Mouse (Mus musculus) retina, postnatal 1 day (tissue): ENCODE data around the gene Neu1.
A peak's percentile ranks its signal among the peaks of the same experiment; 100 is the strongest.
"Not testable (repeated sequence)": the region's sequence is repeated elsewhere in the genome, so short reads cannot be mapped to it uniquely, and the experiment has no call there.

Experiments used
- DNase-seq: peaks from one replicate; pipeline ENCODE4 v3.0.0-alpha.2; 2012

Gene Neu1

GRCm38 (mm10) chr17:34949553-34949969, 18.5 kb downstream of the Neu1 start:
- DNase-seq, result no peak

DNA sequence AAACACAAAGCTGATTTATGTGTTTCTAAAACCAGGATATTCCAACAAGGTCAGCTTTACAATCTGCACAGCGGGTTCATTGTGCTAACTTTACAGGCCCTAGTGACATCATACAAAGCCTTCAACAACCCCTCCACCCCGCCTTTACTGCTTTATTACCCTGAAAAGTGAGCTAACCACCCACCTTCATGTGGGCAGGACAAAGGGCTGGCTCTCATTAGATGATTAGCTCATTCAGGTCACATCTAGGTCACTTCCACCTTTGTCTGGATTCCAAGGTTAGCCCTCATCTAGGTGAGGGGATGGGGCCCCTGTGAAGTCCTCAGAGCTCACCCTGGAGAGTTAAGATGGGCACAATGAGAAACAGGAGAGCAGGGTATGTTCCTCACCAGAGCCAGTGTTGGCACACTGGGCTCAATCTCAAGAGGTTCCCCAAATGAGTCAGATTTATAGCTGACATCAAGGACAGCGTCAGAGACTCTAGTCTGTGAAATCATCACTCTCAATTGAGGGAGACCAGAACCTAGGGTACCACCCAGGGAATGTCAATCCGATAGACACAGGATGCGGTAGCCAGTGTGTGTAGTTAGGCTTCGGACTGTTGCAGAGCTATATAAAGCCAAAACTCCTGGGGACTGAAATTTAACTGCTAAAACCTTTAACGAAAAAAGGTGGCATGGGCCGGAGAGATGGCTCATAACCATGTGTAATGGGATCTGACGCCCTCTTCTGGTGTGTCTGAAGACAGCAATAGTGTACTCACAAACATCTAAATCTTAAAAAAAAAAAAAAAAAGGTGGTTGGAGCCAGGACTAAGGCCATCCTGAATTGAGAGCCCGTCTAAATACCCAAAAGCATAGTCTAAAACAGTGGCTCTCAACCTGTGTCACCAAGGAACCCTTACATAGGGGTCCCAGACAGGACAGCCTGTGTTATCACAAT, 19.7 kb downstream of the Neu1 start:
- DNase-seq, result no peak

DNA sequence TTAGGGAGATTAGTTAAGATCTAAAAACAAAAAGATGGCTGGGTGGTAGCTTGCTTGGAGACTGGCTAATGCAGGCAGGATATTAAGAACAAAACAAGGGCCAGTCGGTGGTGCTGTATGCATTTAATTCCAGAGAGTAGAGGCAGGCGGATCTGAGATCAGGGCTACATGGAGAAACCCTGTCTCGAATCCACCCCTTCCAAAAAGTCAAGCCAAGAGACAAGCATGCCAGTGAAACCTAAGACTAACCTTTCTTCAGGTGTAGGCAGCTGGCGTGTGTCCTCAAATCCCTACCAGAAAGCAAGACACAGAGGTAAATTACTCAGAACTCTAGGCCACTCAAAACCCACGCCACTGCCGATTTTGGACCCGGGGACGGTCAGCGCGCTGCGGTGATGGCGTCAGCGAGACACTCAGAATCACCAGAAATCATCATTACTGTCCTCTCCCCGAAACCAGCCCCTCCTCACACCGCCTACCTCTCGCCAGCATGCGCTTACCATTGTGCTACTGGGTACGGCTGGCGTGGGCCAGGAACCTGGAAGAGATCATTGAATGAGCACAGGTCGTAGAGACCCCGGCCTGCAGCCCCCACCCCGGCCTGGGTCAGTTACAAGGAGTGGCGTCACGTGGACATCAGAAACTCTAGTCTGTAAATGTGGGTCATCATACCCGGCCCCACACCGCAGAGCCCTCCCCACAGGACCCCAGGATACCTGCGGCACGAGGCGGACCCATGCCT, 20.8 kb downstream of the Neu1 start:
- DNase-seq, result no peak

DNA sequence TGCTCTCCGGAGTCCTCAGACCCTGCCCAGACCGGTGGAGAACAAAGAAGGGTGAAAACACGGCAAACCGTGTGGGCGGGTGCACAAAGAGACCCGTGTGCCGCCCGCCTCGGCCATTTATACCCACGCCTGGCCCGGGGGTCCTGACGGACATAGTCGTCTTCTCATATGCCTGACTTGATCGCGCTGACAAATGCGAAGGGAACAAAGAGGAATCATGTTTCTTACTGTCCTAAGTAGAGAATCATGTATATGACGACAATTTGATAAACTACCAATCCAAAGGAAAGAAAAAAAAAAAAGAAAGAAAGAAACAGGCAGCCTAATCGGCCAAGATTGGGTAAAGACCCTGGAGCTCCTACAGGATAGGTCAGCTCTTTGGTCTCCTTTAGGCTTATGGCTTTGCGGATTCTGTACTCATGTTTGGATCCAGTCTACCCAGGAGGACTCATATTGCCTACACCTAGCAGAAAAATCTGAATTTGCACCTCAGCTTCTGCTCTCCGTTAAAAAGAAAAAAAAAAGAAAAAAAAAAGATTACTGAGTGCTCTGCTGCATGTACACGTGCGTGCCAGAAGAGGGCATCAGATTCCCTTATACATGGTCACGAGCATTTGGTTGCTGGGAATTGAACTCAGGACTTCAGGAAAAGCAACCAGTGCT, 21.5 kb downstream of the Neu1 start:
- peak; percentile 91 for DNase-seq

GRCm38 (mm10) chr17:34953258-34953657, 22.2 kb downstream of the Neu1 start:
- DNase-seq, result no peak

- DNase-seq, result no peak
Measured at GRCm38 (mm10) chr17:34953904-34954303, 22.9 kb downstream of the Neu1 start.

DNA sequence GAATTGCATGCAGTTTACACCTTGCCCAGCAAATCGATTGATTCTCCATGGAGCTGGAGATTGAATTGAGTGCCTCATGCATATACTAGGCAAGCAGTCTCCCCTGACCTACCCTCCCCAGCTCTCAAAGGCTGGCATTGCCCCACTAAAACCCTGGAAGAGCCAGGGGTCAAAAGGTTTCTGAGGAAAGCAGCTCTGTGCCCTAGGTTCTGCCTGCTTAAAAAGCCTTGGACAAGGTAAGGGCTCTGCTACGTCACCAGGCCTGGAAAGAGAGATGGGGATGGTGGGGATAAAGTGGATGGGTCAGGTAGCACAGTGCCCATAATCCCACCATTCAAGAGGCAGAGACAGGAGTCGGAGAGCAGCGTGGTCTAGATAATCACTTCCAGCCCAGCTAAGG, 23.8 kb downstream of the Neu1 start:
- DNase-seq, result no peak

GRCm38 (mm10) chr17:34955884-34956283, 24.8 kb downstream of the Neu1 start:
- no peak for DNase-seq

DNA sequence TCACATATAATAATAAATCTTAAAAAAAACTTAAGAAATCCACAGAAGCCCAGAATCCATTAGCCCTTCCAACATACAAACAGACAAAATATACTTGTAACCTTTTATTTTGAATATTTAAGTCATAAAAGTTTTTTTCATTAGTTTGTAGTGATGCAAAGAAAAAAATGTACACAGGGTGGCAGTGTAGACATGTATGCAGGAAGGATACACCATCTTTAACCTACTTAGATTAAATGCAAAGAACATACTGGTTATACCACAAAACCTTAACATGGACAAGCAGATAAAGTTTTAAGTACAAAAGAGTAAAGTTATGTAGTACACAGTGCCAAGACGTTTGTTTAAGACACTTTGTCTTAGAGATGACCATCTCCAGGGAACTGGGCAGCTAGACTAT, 25.3 kb downstream of the Neu1 start:
- peak; percentile 24 for DNase-seq

DNA sequence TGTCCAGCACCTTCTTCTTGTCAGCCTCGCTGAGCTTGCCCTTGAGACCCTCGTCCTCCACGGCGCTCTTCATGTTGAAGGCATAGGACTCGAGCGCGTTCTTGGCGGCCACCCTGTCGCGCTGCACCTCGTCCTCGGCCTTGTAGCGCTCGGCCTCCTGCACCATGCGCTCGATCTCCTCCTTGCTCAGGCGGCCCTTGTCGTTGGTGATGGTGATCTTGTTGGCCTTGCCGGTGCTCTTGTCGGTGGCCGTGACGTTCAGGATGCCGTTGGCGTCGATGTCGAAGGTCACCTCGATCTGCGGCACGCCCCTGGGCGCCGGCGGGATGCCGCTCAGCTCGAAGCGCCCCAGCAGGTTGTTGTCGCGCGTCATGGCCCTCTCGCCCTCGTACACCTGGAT, 26.2 kb downstream of the Neu1 start:
- DNase-seq, result not testable (repeated sequence)

DNA sequence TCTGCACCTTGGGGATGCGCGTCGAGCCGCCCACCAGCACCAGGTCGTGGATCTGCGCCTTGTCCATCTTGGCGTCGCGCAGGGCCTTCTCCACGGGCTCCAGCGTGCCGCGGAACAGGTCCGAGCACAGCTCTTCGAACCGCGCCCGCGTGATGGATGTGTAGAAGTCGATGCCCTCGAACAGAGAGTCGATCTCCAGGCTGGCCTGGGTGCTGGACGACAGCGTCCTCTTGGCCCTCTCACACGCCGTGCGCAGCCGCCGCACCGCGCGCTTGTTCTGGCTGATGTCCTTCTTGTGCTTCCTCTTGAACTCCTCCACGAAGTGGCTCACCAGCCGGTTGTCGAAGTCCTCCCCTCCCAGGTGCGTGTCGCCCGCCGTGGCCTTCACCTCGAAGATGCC, 26.9 kb downstream of the Neu1 start:
- DNase-seq, result not testable (repeated sequence)

- not testable (repeated sequence) for DNase-seq
Measured at GRCm38 (mm10) chr17:34958734-34959129, 27.7 kb downstream of the Neu1 start.

DNA sequence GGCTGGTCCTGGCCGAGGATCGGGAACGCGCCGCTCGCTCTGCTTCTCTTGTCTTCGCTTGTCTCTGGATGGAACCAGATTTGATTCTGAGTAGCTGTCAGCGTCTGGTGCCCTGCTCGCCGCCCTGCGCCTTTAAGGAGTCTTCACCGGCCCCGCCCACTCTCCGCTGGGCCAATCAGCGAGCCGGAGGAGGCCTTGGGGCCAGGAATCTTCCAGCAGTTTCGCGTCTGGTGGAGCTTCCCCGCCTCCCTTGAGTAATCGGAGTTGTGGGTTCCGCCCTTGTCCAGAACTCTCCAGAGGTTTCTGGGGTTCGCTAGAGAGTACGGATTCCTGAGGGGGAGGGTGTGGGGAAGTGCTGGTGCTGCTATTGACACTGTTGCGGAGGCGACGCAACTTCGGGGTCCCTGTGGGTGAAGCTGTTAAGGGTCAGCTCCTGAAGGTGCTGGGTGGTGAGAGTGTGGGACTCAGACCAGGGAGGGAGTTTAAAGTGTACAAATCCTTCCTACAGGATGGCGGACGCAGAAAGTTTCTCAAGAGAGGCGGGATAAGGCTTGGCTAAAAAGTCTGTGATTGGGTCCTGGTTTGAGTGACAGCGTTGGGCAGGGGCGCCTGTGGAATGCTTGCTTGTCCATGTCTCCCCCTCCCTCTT, 28.2 kb downstream of the Neu1 start, which contains the start of gene Hspa1b:
Hspa1b (minus strand) TSS at position 109 of the 649 bp plus-strand sequence.
- peak; percentile 80 for DNase-seq

- DNase-seq, result no peak
Measured at GRCm38 (mm10) chr17:34959881-34960515, 28.9 kb downstream of the Neu1 start.

DNA sequence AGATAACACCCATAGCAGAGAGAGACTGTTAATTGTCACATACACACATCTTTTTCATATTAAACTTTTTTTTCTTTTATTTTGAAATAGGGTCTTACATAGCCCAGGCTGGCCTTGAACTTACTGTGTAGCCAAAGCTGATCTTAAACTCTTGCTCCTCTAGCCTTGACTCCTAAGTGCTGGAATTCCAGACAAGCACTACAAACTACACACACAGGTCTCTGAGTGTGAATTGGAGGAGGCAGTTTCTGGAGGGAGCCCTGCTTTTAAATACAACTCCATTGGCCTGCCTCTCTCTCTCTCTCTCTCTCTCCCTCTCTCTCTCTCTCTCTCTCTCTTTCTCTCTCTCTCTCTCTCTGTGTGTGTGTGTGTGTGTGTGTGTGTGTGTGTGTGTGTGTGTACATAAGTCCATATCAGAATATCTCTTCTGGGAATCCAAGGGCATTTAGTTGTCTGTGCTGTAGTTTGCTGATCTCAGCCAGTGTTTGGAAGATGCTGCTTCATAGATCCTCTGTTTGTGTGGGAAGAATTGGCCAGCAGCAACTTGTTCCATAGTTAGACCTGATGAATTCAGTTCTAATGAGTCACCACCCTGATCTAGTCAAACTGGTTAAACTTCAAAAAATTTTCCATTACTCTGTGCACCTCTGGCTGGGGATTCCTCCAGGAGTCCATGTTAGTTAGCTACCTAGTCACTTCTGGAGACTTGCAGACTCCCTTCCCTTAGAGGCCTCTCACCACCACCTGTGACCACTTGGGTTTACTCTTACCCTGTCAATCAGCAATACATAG, 29.8 kb downstream of the Neu1 start:
- no peak for DNase-seq

DNA sequence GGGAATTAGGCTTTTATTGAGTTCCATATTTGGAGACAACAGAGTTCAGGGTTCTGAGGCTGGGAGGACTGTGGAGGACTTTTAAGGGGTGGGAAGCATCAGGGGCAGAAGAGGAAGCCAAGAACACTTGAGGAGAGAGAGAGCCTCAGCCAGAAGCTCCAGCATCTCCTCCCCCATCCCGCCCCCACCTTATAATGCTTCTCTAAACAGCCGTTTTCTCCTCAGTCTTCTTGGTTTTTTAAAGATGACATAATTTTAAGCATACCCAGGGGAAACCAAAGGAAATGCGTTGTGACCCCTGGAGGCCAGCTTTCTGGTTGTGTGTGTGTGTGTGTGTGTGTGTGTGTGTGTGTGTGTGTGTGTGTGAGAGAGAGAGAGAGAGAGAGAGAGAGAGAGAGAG, 31.1 kb downstream of the Neu1 start:
- DNase-seq, result no peak

- DNase-seq, result no peak
Measured at GRCm38 (mm10) chr17:34962841-34963240, 31.8 kb downstream of the Neu1 start.

- DNase-seq, result peak; percentile 69
Measured at GRCm38 (mm10) chr17:34964640-34965049, 33.6 kb downstream of the Neu1 start.

DNA sequence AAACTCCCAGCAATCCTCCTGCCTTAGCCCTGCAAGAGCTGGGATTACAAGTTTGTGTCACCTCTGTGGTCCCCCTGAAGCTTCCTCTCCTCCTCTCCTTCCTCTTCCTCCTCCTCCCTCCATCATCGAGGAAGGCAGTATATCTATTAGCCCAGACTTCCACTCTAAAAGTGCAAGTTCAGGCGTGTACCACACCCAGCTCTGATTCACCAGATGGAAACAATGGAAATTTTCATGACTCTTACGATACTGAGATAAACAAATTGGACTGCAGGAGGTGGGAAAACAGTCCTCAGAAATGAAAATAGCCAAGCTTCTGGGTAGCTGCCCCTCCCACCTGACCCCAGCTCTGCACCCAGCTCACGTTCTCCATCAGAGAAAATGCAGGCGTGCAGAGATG, 34.6 kb downstream of the Neu1 start:
- DNase-seq, result no peak

- not testable (repeated sequence) for DNase-seq
Measured at GRCm38 (mm10) chr17:34969822-34970221, 38.8 kb downstream of the Neu1 start, which contains the start of gene Gm20481. Gene Gm20481, plus strand, starts transcription at chr17:34969912.

DNA sequence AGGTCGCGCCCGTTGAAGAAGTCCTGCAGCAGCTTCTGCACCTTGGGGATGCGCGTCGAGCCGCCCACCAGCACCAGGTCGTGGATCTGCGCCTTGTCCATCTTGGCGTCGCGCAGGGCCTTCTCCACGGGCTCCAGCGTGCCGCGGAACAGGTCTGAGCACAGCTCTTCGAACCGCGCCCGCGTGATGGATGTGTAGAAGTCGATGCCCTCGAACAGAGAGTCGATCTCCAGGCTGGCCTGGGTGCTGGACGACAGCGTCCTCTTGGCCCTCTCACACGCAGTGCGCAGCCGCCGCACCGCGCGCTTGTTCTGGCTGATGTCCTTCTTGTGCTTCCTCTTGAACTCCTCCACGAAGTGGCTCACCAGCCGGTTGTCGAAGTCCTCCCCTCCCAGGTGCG, 39.8 kb downstream of the Neu1 start:
- not testable (repeated sequence) for DNase-seq
